Mouse (Mus musculus) layer of hippocampus, adult 9-10 months (tissue): ENCODE data around the gene Ceacam12.
"Not testable (repeated sequence)": the region's sequence is repeated elsewhere in the genome, so short reads cannot be mapped to it uniquely, and the experiment has no call there.

Source experiments
- DNase-seq: peaks from one replicate; pipeline ENCODE4 v3.0.0; 2022; ENCODE audit warnings: low spot score

The Ceacam12 gene

DNA sequence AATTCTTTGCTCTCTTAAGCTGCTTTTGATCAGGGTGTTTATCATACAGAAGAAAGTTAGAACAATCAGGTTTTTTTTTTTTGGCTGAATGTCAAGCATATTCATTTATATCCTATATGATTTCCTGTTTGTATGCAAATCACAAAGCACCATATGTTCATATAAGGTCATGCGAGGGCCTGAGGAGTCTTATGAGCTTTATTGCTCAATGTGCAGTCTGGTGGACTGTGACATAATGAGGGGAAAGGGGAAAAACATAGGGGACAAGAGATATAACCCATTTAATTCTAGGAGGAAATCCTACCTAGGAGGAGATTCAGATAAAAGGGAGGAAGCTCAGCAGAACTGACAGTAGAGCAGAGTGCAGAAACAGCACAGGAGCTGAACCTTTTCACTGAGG, at the start of gene Ceacam12:
Gene Ceacam12, plus strand, starts transcription at position 301 of the 400 bp plus-strand sequence.
- no peak for DNase-seq

DNA sequence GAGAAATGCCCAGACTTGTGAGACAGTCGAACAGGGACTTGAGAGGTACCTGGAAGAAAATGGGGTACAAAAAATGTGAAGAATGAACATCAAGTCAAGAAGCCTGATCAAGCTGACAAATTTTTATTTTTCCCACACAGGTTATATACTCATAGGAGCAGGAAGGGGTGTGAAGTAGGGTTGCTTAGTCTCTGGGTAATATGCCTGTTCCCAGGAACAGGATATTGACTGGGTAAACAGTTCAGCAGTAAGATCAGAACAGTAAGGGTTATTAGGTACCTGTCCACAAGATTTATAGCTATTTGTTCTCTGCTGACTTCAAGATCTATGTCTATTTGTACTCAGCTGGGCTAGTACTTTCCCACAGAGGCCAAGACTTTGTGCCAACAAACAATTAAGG, 8.1 kb downstream of the Ceacam12 start:
- DNase-seq = not testable (repeated sequence)

DNA sequence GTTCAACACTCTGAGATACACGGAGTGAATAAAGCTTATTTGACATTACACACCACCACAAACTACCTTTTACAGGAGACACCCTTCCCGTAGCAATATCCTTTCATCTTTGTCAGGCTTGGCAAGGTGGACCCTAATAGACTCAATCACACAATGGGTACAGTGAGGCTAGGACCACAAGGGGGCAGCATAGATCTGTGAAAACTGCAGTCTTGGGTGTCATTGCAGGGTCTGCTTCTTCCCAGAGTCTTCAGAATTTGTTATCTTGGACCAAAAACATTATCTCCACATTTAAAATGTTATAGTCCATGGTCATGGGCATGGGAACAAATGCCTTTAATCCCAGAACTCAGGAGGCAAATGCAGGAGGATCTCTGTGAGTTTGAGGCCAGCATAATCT, 35.1 kb downstream of the Ceacam12 start:
- no peak for DNase-seq
